Mouse (Mus musculus) mouse trophoblast stem cell (cell line): ENCODE data around the gene Clcn2.

Source experiments
- in situ Hi-C, 2 experiments: fragments of 300-500 bp; cut with MseI, MboI; formaldehyde crosslinking; loops; 2 replicates in 1 of 2; 3 replicates in 1 of 2; pipeline ENCODE4 v1.15.1; 2025

Gene Clcn2

DNA sequence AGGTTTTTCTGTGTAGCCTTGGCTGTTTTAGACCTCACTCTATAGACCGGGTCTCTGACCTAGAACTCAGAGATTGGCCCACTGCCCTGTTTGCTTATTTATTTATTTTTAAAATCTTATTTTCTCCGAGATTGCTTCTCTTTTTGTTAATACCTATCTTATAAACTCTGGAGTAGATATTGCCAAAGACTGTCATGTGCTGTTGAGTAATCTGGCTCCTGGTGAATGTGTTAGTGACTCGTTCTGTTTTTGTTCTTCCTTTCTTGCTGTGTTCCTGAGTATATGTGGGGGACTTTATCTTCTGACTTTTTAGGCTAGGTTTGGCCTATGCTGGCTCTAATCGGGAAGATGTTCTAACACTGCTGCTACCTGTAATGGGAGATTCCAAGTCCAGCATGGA, 59.9 kb downstream of the Clcn2 start:
- in situ Hi-C loops: no loop called here

DNA sequence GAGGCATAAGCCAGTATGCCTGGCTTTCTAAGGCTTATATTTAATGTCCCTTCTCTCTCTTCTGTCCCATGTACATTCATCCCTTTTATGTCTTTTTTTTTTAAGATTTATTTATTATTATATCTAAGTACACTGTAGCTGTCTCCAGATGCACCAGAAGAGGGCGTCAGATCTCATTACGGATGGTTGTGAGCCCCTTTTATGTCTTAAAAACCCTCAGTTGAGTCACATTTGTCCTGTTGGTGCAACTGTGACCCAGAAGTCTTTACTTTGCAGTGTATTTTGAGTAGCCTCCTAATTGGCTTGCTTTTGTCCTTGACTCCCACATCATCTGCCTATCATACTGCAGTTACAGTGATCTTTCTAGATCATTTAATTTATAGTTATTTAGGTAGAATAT, 64.2 kb downstream of the Clcn2 start:
- in situ Hi-C loops: no loop called here
